Mouse (Mus musculus): ENCODE data around the gene Gnao1.

Gene Gnao1

GRCm38 (mm10) chr8:93843858-93844502, 34.2 kb downstream of the Gnao1 start:
- no peak for DNase-seq (ENCODE audit: low spot score in 2 of 2)

- DNase-seq (ENCODE audit: low spot score in 2 of 2) = no peak
Measured at GRCm38 (mm10) chr8:93845186-93845585, 35.4 kb downstream of the Gnao1 start.

- DNase-seq (ENCODE audit: low spot score in 2 of 2) = no peak
Measured at GRCm38 (mm10) chr8:93852087-93852645, 42.4 kb downstream of the Gnao1 start.

- DNase-seq (ENCODE audit: low spot score in 2 of 2) = no peak
Measured at GRCm38 (mm10) chr8:93852851-93853461, 43.2 kb downstream of the Gnao1 start.

GRCm38 (mm10) chr8:93854676-93855075, 44.9 kb downstream of the Gnao1 start:
- no peak for DNase-seq (ENCODE audit: low spot score in 2 of 2)

GRCm38 (mm10) chr8:93855272-93855671, 45.5 kb downstream of the Gnao1 start:
- no peak for DNase-seq (ENCODE audit: low spot score in 2 of 2)

- DNase-seq (ENCODE audit: low spot score in 2 of 2) = no peak
Measured at GRCm38 (mm10) chr8:93857144-93857543, 47.4 kb downstream of the Gnao1 start.

GRCm38 (mm10) chr8:93858286-93858685, 48.5 kb downstream of the Gnao1 start:
- DNase-seq (ENCODE audit: low spot score in 2 of 2) = no peak

GRCm38 (mm10) chr8:93860020-93860419, 50.3 kb downstream of the Gnao1 start:
- DNase-seq (ENCODE audit: low spot score in 2 of 2) = no peak

GRCm38 (mm10) chr8:93864064-93864463, 54.3 kb downstream of the Gnao1 start:
- no peak for DNase-seq (ENCODE audit: low spot score in 2 of 2)

- no peak for DNase-seq (ENCODE audit: low spot score in 2 of 2)
Measured at GRCm38 (mm10) chr8:93866271-93866670, 56.5 kb downstream of the Gnao1 start.

- DNase-seq (ENCODE audit: low spot score in 2 of 2) = no peak
Measured at GRCm38 (mm10) chr8:93868486-93869221, 58.9 kb downstream of the Gnao1 start.

- DNase-seq (ENCODE audit: low spot score in 2 of 2) = no peak
Measured at GRCm38 (mm10) chr8:93871275-93871674, 61.5 kb downstream of the Gnao1 start.

- no peak for DNase-seq (ENCODE audit: low spot score in 2 of 2)
Measured at GRCm38 (mm10) chr8:93878396-93878795, 68.6 kb downstream of the Gnao1 start.

GRCm38 (mm10) chr8:93879966-93880365, 70.2 kb downstream of the Gnao1 start:
- DNase-seq (ENCODE audit: low spot score in 2 of 2) = no peak

- no peak for DNase-seq (ENCODE audit: low spot score in 2 of 2)
Measured at GRCm38 (mm10) chr8:93881381-93881780, 71.6 kb downstream of the Gnao1 start.

- DNase-seq (ENCODE audit: low spot score in 2 of 2) = no peak
Measured at GRCm38 (mm10) chr8:93883241-93883640, 73.5 kb downstream of the Gnao1 start.

GRCm38 (mm10) chr8:93883771-93884170, 74.0 kb downstream of the Gnao1 start:
- no peak for DNase-seq (ENCODE audit: low spot score in 2 of 2)

- no peak for DNase-seq (ENCODE audit: low spot score in 2 of 2)
Measured at GRCm38 (mm10) chr8:93884316-93884715, 74.5 kb downstream of the Gnao1 start.

- DNase-seq (ENCODE audit: low spot score in 2 of 2) = no peak
Measured at GRCm38 (mm10) chr8:93886181-93886580, 76.4 kb downstream of the Gnao1 start.

- no peak for DNase-seq (ENCODE audit: low spot score in 2 of 2)
Measured at GRCm38 (mm10) chr8:93888150-93888676, 78.4 kb downstream of the Gnao1 start.

- DNase-seq (ENCODE audit: low spot score in 2 of 2) = no peak
Measured at GRCm38 (mm10) chr8:93888702-93889480, 79.1 kb downstream of the Gnao1 start.

Measured in spleen, postnatal 4 days (tissue).